Comparison of ENCODE assay signal across 12 mouse cellular contexts in the genomic region with DNA sequence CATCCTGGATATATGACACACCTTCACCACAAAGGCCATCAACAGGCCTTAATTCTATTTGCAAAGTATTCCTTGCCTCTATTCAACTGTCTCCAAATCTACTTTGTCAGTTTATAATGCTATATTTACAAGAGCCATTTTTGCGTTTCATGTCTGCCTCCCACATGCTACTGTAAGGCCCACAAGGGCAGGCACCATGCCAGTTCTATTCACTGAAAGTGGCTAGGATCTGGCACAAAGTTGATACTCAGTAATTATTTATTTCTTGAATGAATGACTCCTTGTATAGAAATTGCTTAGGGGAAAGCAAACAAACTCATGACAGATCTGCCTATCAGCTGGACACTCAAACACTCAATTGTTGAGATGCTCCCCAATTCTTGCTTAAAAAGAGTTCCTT.
DNase-seq lines count a peak whose midpoint lies in the region; ATAC-seq and TF ChIP-seq lines count a peak whose summit lies in the region.
"Had no signal": no experiment of that assay in that cellular context is flagged by ENCODE, and none has a peak within 500 bp of the region (broad histone marks: within the 10 kb centered on the region; RNA-seq: fewer than 3 reads in every experiment).

No protein-coding gene starts in this region.

- intact Hi-C loops in left cerebral cortex, adult 2 months (cut with DNase I), result no loop called here

- no peak overlapping the region for H3K9ac ChIP-seq in forebrain, embryonic 16.5 days (replicated peaks; ENCODE audit: low read depth, low read length)
- H3K9ac ChIP-seq in forebrain, embryonic 11.5 days (ENCODE audit: low read length), result no peak overlapping the region
- H3K9ac ChIP-seq: midbrain, embryonic 12.5 days had no signal

- H3K27me3 ChIP-seq in forebrain, embryonic 16.5 days (replicated peaks; ENCODE audit: control insufficient read depth, insufficient read depth, low read length), result no peaks in the 10 kb centered on the region
- no peaks in the 10 kb centered on the region for H3K27me3 ChIP-seq in forebrain, embryonic 11.5 days (ENCODE audit: control insufficient read depth, insufficient read depth, low read length)
- H3K27me3 ChIP-seq: midbrain, embryonic 12.5 days had no signal

- DNase-seq in forebrain, embryonic 11.5 days (ENCODE audit: low spot score), result no peak
- DNase-seq in layer of hippocampus, adult 11-12 months (ENCODE audit: low spot score), result peak; percentile 35
- DNase-seq in layer of hippocampus, postnatal 14 days (ENCODE audit: low spot score in 2 of 2), result no peak
- peak; percentile 39 for DNase-seq in right cerebral cortex, postnatal 4 days
- no peak for DNase-seq in right cerebral cortex, postnatal 36 days (ENCODE audit: low spot score in 2 of 2)
- no peak for DNase-seq in left cerebral cortex, adult 2 months (ENCODE audit: extremely low spot score in 1 of 2, low spot score in 2 of 2)
- DNase-seq: right cerebral cortex, postnatal 25 days had no signal

- ATAC-seq in forebrain, embryonic 16.5 days, result no peak
- no peak for ATAC-seq in forebrain, embryonic 11.5 days (replicated peaks; ENCODE audit: low FRiP score)
- ATAC-seq in erythroblast, adult 5-6 weeks (replicated peaks; ENCODE audit: low FRiP score, poor library complexity, severe bottlenecking), result no peak
- ATAC-seq: CD4-positive, CD25-positive, alpha-beta regulatory T cell, adult 4 months; intestine, embryonic 16.5 days had no signal

- no peaks in the 10 kb centered on the region for H3K9me3 ChIP-seq in forebrain, embryonic 16.5 days (ENCODE audit: control insufficient read depth, low read length)
- H3K9me3 ChIP-seq in forebrain, embryonic 11.5 days (ENCODE audit: control insufficient read depth, low read length), result no peaks in the 10 kb centered on the region
- H3K9me3 ChIP-seq: midbrain, embryonic 12.5 days had no signal

- no peak overlapping the region for H3K4me3 ChIP-seq in forebrain, embryonic 16.5 days (replicated peaks; ENCODE audit: low read length)
- H3K4me3 ChIP-seq in forebrain, embryonic 11.5 days (ENCODE audit: low read depth, low read length), result no peak overlapping the region
- H3K4me3 ChIP-seq in left cerebral cortex, adult 2 months, result no peak overlapping the region
- H3K4me3 ChIP-seq: midbrain, embryonic 12.5 days had no signal

- H3K36me3 ChIP-seq in forebrain, embryonic 16.5 days (ENCODE audit: control insufficient read depth, insufficient read depth), result peaks cover 2% of the 10 kb centered on the region
- H3K36me3 ChIP-seq in forebrain, embryonic 11.5 days (ENCODE audit: control insufficient read depth, insufficient read depth, low read length), result peaks cover 6% of the 10 kb centered on the region; the same call in 1 of the 2 replicates

- peaks cover 52% of the 10 kb centered on the region for H3K4me1 ChIP-seq in forebrain, embryonic 16.5 days (replicated peaks; ENCODE audit: control insufficient read depth, insufficient read depth, low read length)
- peaks cover 18% of the 10 kb centered on the region for H3K4me1 ChIP-seq in forebrain, embryonic 11.5 days (replicated peaks; ENCODE audit: control insufficient read depth, insufficient read depth, low read length)

- H3K4me2 ChIP-seq in forebrain, embryonic 16.5 days (ENCODE audit: low read length), result peak overlapping the region; percentile 3; the same call in 1 of the 2 replicates
- no peak overlapping the region for H3K4me2 ChIP-seq in forebrain, embryonic 11.5 days (ENCODE audit: low read depth, low read length, severe bottlenecking)

- 0% methylated on average over 1 of the region's 1 CpGs for WGBS in forebrain, embryonic 16.5 days
- WGBS in forebrain, embryonic 11.5 days, result 86% methylated on average over 1 of the region's 1 CpGs

- H3K27ac ChIP-seq in forebrain, embryonic 16.5 days (ENCODE audit: low read length), result no peak overlapping the region
- no peak overlapping the region for H3K27ac ChIP-seq in forebrain, embryonic 11.5 days (ENCODE audit: low read depth, low read length)
- H3K27ac ChIP-seq in left cerebral cortex, adult 2 months, result no peak overlapping the region
- H3K27ac ChIP-seq: midbrain, embryonic 12.5 days had no signal

- TF ChIP-seq CTCF in left cerebral cortex, adult 2 months (IDR thresholded peaks at IDR 0.05), result no peak

Comparison
In these comparisons a context has a peak if more than half of its experiments do, and no peak if none do; other contexts are left out.
1. DNase-seq: peak in layer of hippocampus, adult 11-12 months (single experiment) and right cerebral cortex, postnatal 4 days (single experiment); none in forebrain, embryonic 11.5 days (single experiment), layer of hippocampus, postnatal 14 days (0 of 2), right cerebral cortex, postnatal 36 days (0 of 2) and left cerebral cortex, adult 2 months (0 of 2).